Mouse (Mus musculus): ENCODE data around the gene Oas1f. TPM values are rescaled to one million over a fixed set of nuclear protein-coding genes. Genes with fewer than 3 reads are reported as not detected.
"Not testable (repeated sequence)": the region's sequence is repeated elsewhere in the genome, so short reads cannot be mapped to it uniquely, and the experiment has no call there.

Gene Oas1f
- polyA plus RNA-seq, 1 experiment from 2014 or later = not detected

DNA sequence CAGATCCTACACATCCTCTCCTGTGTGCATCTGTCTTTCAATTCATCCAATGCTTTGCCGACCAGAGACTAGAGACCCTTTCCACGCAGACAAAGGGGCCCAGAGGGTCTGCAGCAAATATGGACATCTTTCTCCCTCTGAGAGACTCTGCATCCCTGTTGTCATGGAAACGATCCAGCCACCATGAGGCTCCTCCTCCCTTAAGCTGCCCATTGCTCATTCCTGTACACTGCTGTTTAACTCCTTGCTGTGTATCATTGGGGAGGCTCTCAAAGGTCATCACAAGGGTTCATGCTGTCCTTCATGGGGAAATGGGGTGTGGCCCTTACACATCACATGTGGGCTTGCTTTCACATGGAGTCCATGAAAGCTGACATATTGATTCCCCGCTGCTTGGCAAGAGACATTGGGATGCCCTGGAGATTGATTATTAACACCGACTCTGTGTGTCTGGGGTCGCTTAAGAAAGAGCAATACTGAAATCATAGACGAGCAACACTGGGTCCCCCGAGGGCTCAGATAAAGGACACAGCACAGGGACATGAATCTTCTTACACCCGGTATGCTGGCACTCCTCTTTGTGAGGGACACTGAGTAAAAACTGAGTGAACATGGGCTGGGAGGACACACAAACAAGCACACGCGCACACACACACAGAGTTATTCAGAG is 48.2 kb downstream of the Oas1f start:
- Histone ChIP-seq H3K27me3 (ENCODE audit: control insufficient read depth, insufficient read depth, low read depth, low read length) (no peaks in the 10 kb centered on the region), H3K4me2 (ENCODE audit: low read depth, low read length) (no peak overlapping the region), H3K4me3 (ENCODE audit: low read depth, low read length) (no peak overlapping the region), H3K9me3 (replicated peaks; ENCODE audit: control insufficient read depth, low read length) (no peaks in the 10 kb centered on the region), H3K36me3 (ENCODE audit: control insufficient read depth, insufficient read depth) (no peaks in the 10 kb centered on the region), H3K4me1 (ENCODE audit: control insufficient read depth, low read depth, low read length) (no peaks in the 10 kb centered on the region), H3K27ac (ENCODE audit: low read length) (no peak overlapping the region), H3K9ac (ENCODE audit: low read depth, low read length) (no peak overlapping the region)
- ATAC-seq (ENCODE audit: low read depth) = no peak
- 67% methylated on average over 11 of the region's 11 CpGs for WGBS (ENCODE audit: insufficient replicate concordance)

- Histone ChIP-seq H3K9ac (ENCODE audit: low read depth, low read length) (no peak overlapping the region), H3K4me1 (ENCODE audit: control insufficient read depth, low read depth, low read length) (no peaks in the 10 kb centered on the region), H3K4me2 (ENCODE audit: low read depth, low read length) (no peak overlapping the region), H3K4me3 (ENCODE audit: low read depth, low read length) (no peak overlapping the region), H3K36me3 (ENCODE audit: control insufficient read depth, insufficient read depth) (no peaks in the 10 kb centered on the region), H3K9me3 (replicated peaks; ENCODE audit: control insufficient read depth, low read length) (no peaks in the 10 kb centered on the region), H3K27ac (ENCODE audit: low read length) (no peak overlapping the region), H3K27me3 (ENCODE audit: control insufficient read depth, insufficient read depth, low read depth, low read length) (no peaks in the 10 kb centered on the region)
- ATAC-seq (ENCODE audit: low read depth) = no peak
- WGBS (ENCODE audit: insufficient replicate concordance) = 65% methylated on average over 6 of the region's 6 CpGs
These were observed 51.1 kb downstream of the Oas1f start for GRCm38 (mm10) chr5:120898307-120898706.

- H3K4me2 ChIP-seq (ENCODE audit: low read depth, low read length) = no peak overlapping the region
- no peaks in the 10 kb centered on the region for H3K9me3 ChIP-seq (replicated peaks; ENCODE audit: control insufficient read depth, low read length)
- H3K4me3 ChIP-seq (ENCODE audit: low read depth, low read length) = no peak overlapping the region
- no peak for ATAC-seq (ENCODE audit: low read depth)
- H3K4me1 ChIP-seq (ENCODE audit: control insufficient read depth, low read depth, low read length) = no peaks in the 10 kb centered on the region
- H3K9ac ChIP-seq (ENCODE audit: low read depth, low read length) = no peak overlapping the region
- no peak overlapping the region for H3K27ac ChIP-seq (ENCODE audit: low read length)
- no peaks in the 10 kb centered on the region for H3K36me3 ChIP-seq (ENCODE audit: control insufficient read depth, insufficient read depth)
- no peaks in the 10 kb centered on the region for H3K27me3 ChIP-seq (ENCODE audit: control insufficient read depth, insufficient read depth, low read depth, low read length)
These were observed 51.6 kb downstream of the Oas1f start for GRCm38 (mm10) chr5:120898726-120899125.

DNA sequence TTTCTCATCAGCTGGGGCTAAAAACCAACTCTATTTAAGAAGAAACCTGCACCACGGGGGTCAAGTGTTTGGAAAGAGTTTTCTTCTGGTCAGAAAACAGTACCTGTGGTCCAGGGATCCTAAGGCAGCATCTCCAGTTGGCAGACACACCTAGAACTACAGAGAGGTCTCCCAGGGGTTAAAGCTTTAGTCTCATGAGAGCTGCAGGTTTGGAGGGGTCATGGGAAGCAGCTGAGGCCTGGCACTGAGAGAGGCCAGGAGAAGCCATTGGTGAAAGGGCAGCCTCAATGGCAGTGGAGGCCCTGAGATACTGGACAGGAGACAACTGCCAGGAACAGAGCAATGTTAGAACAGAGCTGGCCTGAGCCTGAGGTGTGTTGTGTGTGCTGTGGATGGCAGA is 53.5 kb downstream of the Oas1f start:
- Histone ChIP-seq H3K4me3 (ENCODE audit: low read depth, low read length) (no peak overlapping the region), H3K9ac (ENCODE audit: low read depth, low read length) (no peak overlapping the region), H3K36me3 (ENCODE audit: control insufficient read depth, insufficient read depth) (no peaks in the 10 kb centered on the region), H3K27me3 (ENCODE audit: control insufficient read depth, insufficient read depth, low read depth, low read length) (no peaks in the 10 kb centered on the region), H3K9me3 (replicated peaks; ENCODE audit: control insufficient read depth, low read length) (no peaks in the 10 kb centered on the region), H3K4me1 (ENCODE audit: control insufficient read depth, low read depth, low read length) (no peaks in the 10 kb centered on the region), H3K4me2 (ENCODE audit: low read depth, low read length) (no peak overlapping the region), H3K27ac (ENCODE audit: low read length) (no peak overlapping the region)
- 23% methylated on average over 1 of the region's 1 CpGs for WGBS (ENCODE audit: insufficient replicate concordance)
- ATAC-seq (ENCODE audit: low read depth) = no peak

DNA sequence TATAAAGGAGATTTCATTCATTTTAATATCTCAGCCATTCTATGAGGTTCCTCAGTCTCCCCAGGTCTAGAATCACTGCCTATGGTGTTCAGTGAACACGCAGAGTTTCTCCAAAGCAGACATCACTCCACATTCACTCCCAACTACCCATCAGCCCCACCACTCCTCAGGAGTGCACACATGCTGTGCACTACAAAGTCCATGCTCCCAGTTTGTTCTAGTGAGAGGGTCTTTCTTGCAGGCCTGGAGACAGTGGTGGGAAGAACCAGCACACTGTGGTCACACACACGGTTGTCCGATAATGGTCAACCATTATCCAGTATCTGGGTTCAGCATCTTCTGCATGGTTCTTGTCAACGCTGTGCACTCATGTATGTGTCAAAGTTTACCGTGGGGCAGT is 54.9 kb downstream of the Oas1f start:
- no peak overlapping the region for H3K4me2 ChIP-seq (ENCODE audit: low read depth, low read length)
- no peak overlapping the region for H3K9ac ChIP-seq (ENCODE audit: low read depth, low read length)
- H3K4me3 ChIP-seq (ENCODE audit: low read depth, low read length) = no peak overlapping the region
- H3K27me3 ChIP-seq (ENCODE audit: control insufficient read depth, insufficient read depth, low read depth, low read length) = no peaks in the 10 kb centered on the region
- H3K4me1 ChIP-seq (ENCODE audit: control insufficient read depth, low read depth, low read length) = no peaks in the 10 kb centered on the region
- no peaks in the 10 kb centered on the region for H3K9me3 ChIP-seq (replicated peaks; ENCODE audit: control insufficient read depth, low read length)
- WGBS (ENCODE audit: insufficient replicate concordance) = 73% methylated on average over 5 of the region's 5 CpGs
- no peaks in the 10 kb centered on the region for H3K36me3 ChIP-seq (ENCODE audit: control insufficient read depth, insufficient read depth)
- no peak for ATAC-seq (ENCODE audit: low read depth)
- no peak overlapping the region for H3K27ac ChIP-seq (ENCODE audit: low read length)

DNA sequence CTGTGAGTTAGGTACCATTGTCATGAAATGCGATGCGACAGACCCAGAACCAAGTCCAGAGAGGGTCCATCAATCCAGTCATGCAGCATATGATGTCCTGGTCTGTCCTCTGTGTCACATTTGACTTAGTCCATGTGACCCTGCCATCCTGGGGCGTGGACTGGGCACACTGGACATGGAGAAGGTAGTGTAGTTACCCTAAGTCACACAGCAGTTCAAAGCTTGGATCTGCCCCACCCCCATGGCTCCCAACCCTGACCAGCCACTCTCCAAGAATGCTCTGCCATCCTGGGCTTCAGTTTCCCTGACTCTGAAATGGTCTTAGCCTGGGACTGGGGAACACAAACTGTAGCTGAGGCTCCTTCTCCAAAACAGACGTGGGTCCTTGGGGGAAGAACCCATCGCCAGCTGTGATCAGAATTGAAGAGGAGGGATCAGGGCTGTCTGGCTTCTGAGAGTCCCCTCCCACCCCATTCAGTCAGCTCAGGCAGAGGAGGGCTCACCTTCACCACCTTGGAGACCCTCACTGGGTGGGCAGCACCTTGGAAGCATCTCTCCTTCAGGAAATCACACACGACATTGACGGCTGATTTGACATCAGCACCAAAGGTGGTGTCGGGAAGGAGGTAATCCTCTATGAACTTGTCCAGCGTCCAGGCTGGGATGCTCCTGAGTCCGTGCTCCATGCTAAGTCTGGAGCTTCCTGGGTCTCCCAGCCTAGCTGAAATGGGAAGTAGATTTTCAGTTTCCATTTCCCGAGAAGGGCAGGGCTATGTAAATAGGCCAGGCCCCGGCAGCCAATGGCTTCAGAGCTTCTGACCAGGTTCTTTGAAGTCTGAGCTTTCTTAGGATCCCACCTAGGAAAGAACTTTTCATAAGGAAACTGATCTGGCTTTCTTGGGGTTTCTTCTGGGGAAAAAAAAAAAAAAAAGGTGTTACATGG is 59.9 kb downstream of the Oas1f start, which contains the start of gene Oas1a:
Gene Oas1a (minus strand): TSS at position 731 of the 943 bp plus-strand sequence.
- not testable (repeated sequence) for H3K27me3 ChIP-seq (ENCODE audit: control insufficient read depth, insufficient read depth, low read depth, low read length); H3K9me3 ChIP-seq (replicated peaks; ENCODE audit: control insufficient read depth, low read length); ATAC-seq (ENCODE audit: low read depth); H3K4me3 ChIP-seq (ENCODE audit: low read depth, low read length); H3K36me3 ChIP-seq (ENCODE audit: control insufficient read depth, insufficient read depth); H3K4me1 ChIP-seq (ENCODE audit: control insufficient read depth, low read depth, low read length); H3K9ac ChIP-seq (ENCODE audit: low read depth, low read length); H3K27ac ChIP-seq (ENCODE audit: low read length); H3K4me2 ChIP-seq (ENCODE audit: low read depth, low read length)
- WGBS (ENCODE audit: insufficient replicate concordance) = 25% methylated on average over 9 of the region's 12 CpGs

Small RNA genes lying within 50 kb of the gene (microRNA-seq; reads per million reads assigned to microRNA genes)
- not detected for gene Gm22907

Other genes starting within 250 kb of the Oas1f start
- 3.6 and 3.7 TPM in 2 replicates for gene Rita1, start 234.8 kb upstream of the Oas1f start, polyA plus RNA-seq (2015; fragmentation: Nextera tagmentation; extraction: Ambion mirVana)
- gene Ddx54, start 234.6 kb upstream of the Oas1f start, polyA plus RNA-seq (2015; fragmentation: Nextera tagmentation; extraction: Ambion mirVana) = 14.7 and 16.1 TPM in 2 replicates
- not detected in 2 replicates for gene Cfap73, start 213.1 kb upstream of the Oas1f start, polyA plus RNA-seq (2015; fragmentation: Nextera tagmentation; extraction: Ambion mirVana)
- 0.11 and 0.15 TPM in 2 replicates for gene Rasal1, start 198.6 kb upstream of the Oas1f start, polyA plus RNA-seq (2015; fragmentation: Nextera tagmentation; extraction: Ambion mirVana)
- 0.07 TPM in 1 of 2 replicates, not detected in the other for gene Dtx1, start 135.4 kb upstream of the Oas1f start, polyA plus RNA-seq (2015; fragmentation: Nextera tagmentation; extraction: Ambion mirVana)
- gene Oas2, start 97.5 kb upstream of the Oas1f start, polyA plus RNA-seq (2015; fragmentation: Nextera tagmentation; extraction: Ambion mirVana) = 0.56 and 0.66 TPM in 2 replicates
- gene Oas3, start 69.7 kb upstream of the Oas1f start, polyA plus RNA-seq (2015; fragmentation: Nextera tagmentation; extraction: Ambion mirVana) = 0.30 and 0.68 TPM in 2 replicates
- 0.12 and 0.15 TPM in 2 replicates for gene Oas1e, start 51.8 kb upstream of the Oas1f start, polyA plus RNA-seq (2015; fragmentation: Nextera tagmentation; extraction: Ambion mirVana)
- 0.12 and 0.20 TPM in 2 replicates for gene Oas1c, start 34.9 kb upstream of the Oas1f start, polyA plus RNA-seq (2015; fragmentation: Nextera tagmentation; extraction: Ambion mirVana)
- gene Oas1h, start 14.1 kb downstream of the Oas1f start, polyA plus RNA-seq (2015; fragmentation: Nextera tagmentation; extraction: Ambion mirVana) = not detected in 2 replicates
- 0.71 and 0.76 TPM in 2 replicates for gene Oas1g, start 40.2 kb downstream of the Oas1f start, polyA plus RNA-seq (2015; fragmentation: Nextera tagmentation; extraction: Ambion mirVana)
- 2.5 and 2.8 TPM in 2 replicates for gene Oas1a, start 60.2 kb downstream of the Oas1f start, polyA plus RNA-seq (2015; fragmentation: Nextera tagmentation; extraction: Ambion mirVana)
- gene Oas1d, start 67.2 kb downstream of the Oas1f start, polyA plus RNA-seq (2015; fragmentation: Nextera tagmentation; extraction: Ambion mirVana) = not detected in 2 replicates
- gene Rph3a, start 162.7 kb downstream of the Oas1f start, polyA plus RNA-seq (2015; fragmentation: Nextera tagmentation; extraction: Ambion mirVana) = not detected in 2 replicates